Mouse (Mus musculus): Measurements from ENCODE around the gene Itpr3.

DNA sequence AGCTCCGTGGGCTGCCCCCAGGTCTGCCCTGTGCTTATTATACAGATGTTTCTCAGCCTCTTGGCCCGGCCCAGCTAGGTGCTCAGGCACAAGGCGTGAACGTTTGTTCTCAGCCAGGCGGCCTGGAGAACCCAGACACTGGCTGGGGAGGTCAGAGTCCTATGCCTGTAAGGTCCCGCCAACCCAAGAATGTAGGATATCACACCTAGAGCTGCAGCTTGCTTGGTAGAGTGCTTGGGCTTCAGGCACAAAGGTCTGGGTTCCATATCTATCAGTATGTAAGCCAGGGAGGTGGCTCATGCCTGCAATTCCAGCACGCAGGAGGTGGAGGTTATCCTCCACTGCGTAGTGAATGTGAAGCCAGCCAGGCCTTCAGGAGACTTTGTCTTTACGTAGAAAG lies 33.0 kb downstream of the Itpr3 start:
- no peak for TF ChIP-seq CTCF (IDR thresholded peaks at IDR 0.05; ENCODE audit: low read depth)
- TF ChIP-seq EP300 (IDR thresholded peaks at IDR 0.05; ENCODE audit: low read depth), result no peak

All from liver, postnatal 0 days (tissue).